Mouse (Mus musculus) limb, embryonic 14.5 days (tissue): ENCODE measurements at regions not wholly inside any gene's neighbourhood (a gene's known extent, or its start where the extent isn't known, plus 50 kb on each side); places are given as distances from the start of the nearest gene placed in this dataset.

Experiments
- ATAC-seq: fragments of 200-750 bp; cut with Nextera tagmentation; 2 replicates; pipeline ENCODE4 v1.8.0; 2017; ENCODE audit warnings: low read depth, moderate number of reproducible peaks, moderate TSS enrichment; ENCODE audit not compliant: low FRiP score
- DNase-seq: peaks from one replicate; pipeline ENCODE4 v3.0.0-alpha.2; 2015; ENCODE audit warnings: low spot score
- H3K27ac ChIP-seq: fragments of 300-500 bp; sonication (generic); replicated peaks from 2 replicates; pipeline ENCODE4 v1.5.1; 2014; ENCODE audit warnings: low read depth, mild to moderate bottlenecking, low read length, moderate library complexity, mixed read lengths
- H3K27me3 ChIP-seq: fragments of 300-500 bp; sonication (generic); 2 replicates; pipeline ENCODE4 v1.6.1; 2014; ENCODE audit warnings: low read length, mixed read lengths; ENCODE audit not compliant: control insufficient read depth, insufficient read depth
- H3K36me3 ChIP-seq: fragments of 300-500 bp; sonication (generic); 2 replicates; pipeline ENCODE4 v1.6.1; 2014; ENCODE audit warnings: mild to moderate bottlenecking, low read length, moderate library complexity, mixed read lengths; ENCODE audit not compliant: control insufficient read depth, insufficient read depth
- H3K4me1 ChIP-seq: fragments of 300-500 bp; sonication (generic); 2 replicates; pipeline ENCODE4 v1.6.1; 2014; ENCODE audit warnings: antibody characterized with exemption, low read length, mixed read lengths; ENCODE audit not compliant: control insufficient read depth, insufficient read depth
- H3K4me2 ChIP-seq: fragments of 300-500 bp; sonication (generic); replicated peaks from 2 replicates; pipeline ENCODE4 v1.6.1; 2014; ENCODE audit warnings: low read depth, mild to moderate bottlenecking, low read length, moderate library complexity; ENCODE audit not compliant: severe bottlenecking
- H3K4me3 ChIP-seq: fragments of 300-500 bp; sonication (generic); replicated peaks from 2 replicates; pipeline ENCODE4 v1.5.1; 2014; ENCODE audit warnings: low read length
- H3K9ac ChIP-seq: fragments of 300-500 bp; sonication (generic); 2 replicates; pipeline ENCODE4 v1.6.1; 2014; ENCODE audit warnings: mild to moderate bottlenecking, low read depth, low read length, moderate library complexity; ENCODE audit not compliant: severe bottlenecking
- H3K9me3 ChIP-seq: fragments of 300-500 bp; sonication (generic); 2 replicates; pipeline ENCODE4 v1.6.1; 2016; ENCODE audit warnings: low read length; ENCODE audit not compliant: control insufficient read depth
- POLR2A ChIP-seq: fragments of 200-500 bp; IDR thresholded peaks from 2 replicates; pipeline ENCODE4 v1.8.0; 2012; ENCODE audit warnings: inconsistent platforms, mild to moderate bottlenecking, moderate library complexity, borderline replicate concordance; ENCODE audit not compliant: insufficient read depth, insufficient read length; ENCODE audit errors: extremely low read depth
- WGBS: fragments of 180-500 bp; shearing (Covaris S2); extraction: QIAGEN DNeasy Blood & Tissue Kit; methylation state at CpG from one replicate; pipeline ENCODE4 v1.1.7; 2014; 5-methylcytosine and 5-hydroxymethylcytosine counted together

GRCm38 (mm10) chr19:15606440-15606839 lies 340.7 kb downstream of the Psat1 start:
- no peak overlapping the region for H3K4me2 ChIP-seq
- WGBS, result 74% methylated on average over 4 of the region's 4 CpGs
- H3K4me1 ChIP-seq, result no peaks in the 10 kb centered on the region
- H3K27me3 ChIP-seq, result no peaks in the 10 kb centered on the region
- H3K4me3 ChIP-seq, result no peak overlapping the region
- TF ChIP-seq POLR2A, result no peak
- ATAC-seq (no peak), DNase-seq (no peak)
- H3K9ac ChIP-seq, result no peak overlapping the region
- no peak overlapping the region for H3K27ac ChIP-seq
- H3K9me3 ChIP-seq, result no peaks in the 10 kb centered on the region
- no peaks in the 10 kb centered on the region for H3K36me3 ChIP-seq

GRCm38 (mm10) chr19:15592821-15593220 lies 354.3 kb downstream of the Psat1 start:
- Histone ChIP-seq H3K27ac (no peak overlapping the region), H3K9me3 (no peaks in the 10 kb centered on the region), H3K4me2 (no peak overlapping the region), H3K4me3 (no peak overlapping the region), H3K4me1 (no peaks in the 10 kb centered on the region), H3K27me3 (no peaks in the 10 kb centered on the region), H3K9ac (no peak overlapping the region), H3K36me3 (no peaks in the 10 kb centered on the region)
- 77% methylated on average over 2 of the region's 2 CpGs for WGBS
- TF ChIP-seq POLR2A, result no peak
- ATAC-seq (no peak), DNase-seq (no peak)

GRCm38 (mm10) chr19:15583782-15584693 lies 363.1 kb downstream of the Psat1 start:
- DNase-seq (peak; percentile 13), ATAC-seq (no peak; the same call in 1 of the 2 replicates)
- Histone ChIP-seq H3K4me1 (peaks cover 8% of the 10 kb centered on the region; the same call in 1 of the 2 replicates), H3K4me2 (no peak overlapping the region), H3K9ac (no peak overlapping the region), H3K36me3 (no peaks in the 10 kb centered on the region), H3K4me3 (no peak overlapping the region), H3K27ac (no peak overlapping the region), H3K27me3 (no peaks in the 10 kb centered on the region), H3K9me3 (no peaks in the 10 kb centered on the region)
- TF ChIP-seq POLR2A, result no peak
- WGBS, result 71% methylated on average over 15 of the region's 15 CpGs

GRCm38 (mm10) chr19:15583106-15583781 lies 363.9 kb downstream of the Psat1 start:
- no peaks in the 10 kb centered on the region for H3K36me3 ChIP-seq
- H3K4me3 ChIP-seq, result no peak overlapping the region
- no peak overlapping the region for H3K4me2 ChIP-seq
- no peak for ATAC-seq
- no peak overlapping the region for H3K27ac ChIP-seq
- peaks cover 8% of the 10 kb centered on the region; the same call in 1 of the 2 replicates for H3K4me1 ChIP-seq
- no peak overlapping the region for H3K9ac ChIP-seq
- no peak for TF ChIP-seq POLR2A
- WGBS, result 86% methylated on average over 8 of the region's 8 CpGs
- no peaks in the 10 kb centered on the region for H3K27me3 ChIP-seq
- no peak for DNase-seq
- no peaks in the 10 kb centered on the region for H3K9me3 ChIP-seq

- Histone ChIP-seq H3K9ac (no peak overlapping the region), H3K4me1 (no peaks in the 10 kb centered on the region), H3K27ac (no peak overlapping the region), H3K36me3 (no peaks in the 10 kb centered on the region), H3K4me2 (no peak overlapping the region), H3K4me3 (no peak overlapping the region), H3K27me3 (no peaks in the 10 kb centered on the region), H3K9me3 (no peaks in the 10 kb centered on the region)
- ATAC-seq, result no peak
- no peak for TF ChIP-seq POLR2A
- WGBS, result 85% methylated on average over 9 of the region's 9 CpGs
- DNase-seq, result no peak
Observed at GRCm38 (mm10) chr19:15571204-15571603, 375.9 kb downstream of the Psat1 start.
